22 mouse cellular contexts compared by ENCODE assay signal in genomic region chr12:52628771-52629170, GRCm38 (mm10).
A peak's percentile ranks its signal among the peaks of the same experiment; 100 is the strongest.
DNase-seq lines count a peak whose midpoint lies in the region; ATAC-seq lines count a peak whose summit lies in the region.
"Had no signal": no experiment of that assay in that cellular context is flagged by ENCODE, and none has a peak within 500 bp of the region (broad histone marks: within the 10 kb centered on the region; RNA-seq: fewer than 3 reads in every experiment).

No protein-coding gene starts in this region.

- H3K4me1 ChIP-seq in heart, embryonic 10.5 days: peaks cover 7% of the 10 kb centered on the region; the same call in 1 of the 2 replicates
- H3K4me1 ChIP-seq: embryonic facial prominence, embryonic 12.5 days; neural tube, embryonic 12.5 days; stomach, embryonic 15.5 days had no signal

- no peak for DNase-seq in heart, embryonic 10.5 days (ENCODE audit: low spot score)
- no peak for DNase-seq in heart, postnatal 10 days
- DNase-seq in adrenal gland, postnatal 10 days: peak; percentile 36
- peak; percentile 48 to 69 for DNase-seq in frontal cortex, postnatal 36 days (ENCODE audit: low spot score in 2 of 2)
- DNase-seq in right cerebral cortex, adult 2 months (ENCODE audit: low spot score in 2 of 2): peak; percentile 52 to 54
- no peak for DNase-seq in thymus, postnatal 10 days (ENCODE audit: low spot score in 2 of 2)
- DNase-seq: cerebellum, adult 2 months; forebrain, postnatal 0 days; heart, postnatal 4 days; kidney, adult 8-10 months; kidney, postnatal 25 days; liver; liver, postnatal 0 days; lung, postnatal 14 days; thymus, postnatal 14 days had no signal

- no peak overlapping the region for H3K4me3 ChIP-seq in heart, embryonic 10.5 days
- H3K4me3 ChIP-seq: embryonic facial prominence, embryonic 12.5 days; heart, embryonic 13.5 days; neural tube, embryonic 12.5 days; stomach, embryonic 15.5 days had no signal

- 62% methylated on average over 5 of the region's 5 CpGs for WGBS in heart, embryonic 10.5 days

- no peak for ATAC-seq in inflammation-experienced regulatory T-cells, adult 6 months
- ATAC-seq in monocyte, adult 5-6 weeks (replicated peaks; ENCODE audit: insufficient number of reproducible peaks, low FRiP score, low TSS enrichment, poor library complexity, severe bottlenecking): no peak
- ATAC-seq: forebrain, postnatal 0 days; hindbrain, postnatal 0 days; liver, postnatal 0 days had no signal

- H3K27me3 ChIP-seq in heart, embryonic 10.5 days (ENCODE audit: insufficient read depth, poor library complexity, severe bottlenecking): no peaks in the 10 kb centered on the region
- H3K27me3 ChIP-seq: embryonic facial prominence, embryonic 12.5 days; heart, embryonic 13.5 days; neural tube, embryonic 12.5 days; stomach, embryonic 15.5 days had no signal

- no peaks in the 10 kb centered on the region for H3K9me3 ChIP-seq in heart, embryonic 10.5 days
- H3K9me3 ChIP-seq: embryonic facial prominence, embryonic 12.5 days; heart, embryonic 13.5 days; neural tube, embryonic 12.5 days; stomach, embryonic 15.5 days had no signal

- H3K36me3 ChIP-seq in heart, embryonic 10.5 days: no peaks in the 10 kb centered on the region
- H3K36me3 ChIP-seq: embryonic facial prominence, embryonic 12.5 days; heart, embryonic 13.5 days; neural tube, embryonic 12.5 days; stomach, embryonic 15.5 days had no signal

- intact Hi-C loops in heart, postnatal 10 days (cut with DNase I): no loop called here

- 0 out of 2 replicates have a peak overlapping the region, but pooled peaks have one; percentile 0 for H3K27ac ChIP-seq in heart, embryonic 10.5 days
- H3K27ac ChIP-seq: embryonic facial prominence, embryonic 12.5 days; heart, embryonic 13.5 days; hindbrain, postnatal 0 days; neural tube, embryonic 12.5 days; stomach, embryonic 15.5 days had no signal

Comparison
In these comparisons a context has a peak if more than half of its experiments do, and no peak if none do; other contexts are left out.
1. DNase-seq: peak in adrenal gland, postnatal 10 days (single experiment), frontal cortex, postnatal 36 days (2 of 2) and right cerebral cortex, adult 2 months (2 of 2); none in heart, embryonic 10.5 days (single experiment), heart, postnatal 10 days (0 of 2) and thymus, postnatal 10 days (0 of 2).